Mouse (Mus musculus) E14TG2a.4 (cell line): ENCODE measurements around the gene Krt42.

Experiments
- CTCF ChIP-seq: conservative IDR thresholded peaks from 2 replicates; pipeline ENCODE4 v1.5.1; 2014; ENCODE audit warnings: low read length
- POU5F1 ChIP-seq: IDR thresholded peaks from 2 replicates; pipeline ENCODE4 v1.6.1; 2014; ENCODE audit warnings: low read length, borderline replicate concordance

GRCm38 (mm10) chr11:100315439-100315838 lies 45.8 kb upstream of the Krt42 start:
- TF ChIP-seq CTCF (no peak), POU5F1 (no peak)
